Mouse (Mus musculus): ENCODE measurements at regions not wholly inside any gene's neighbourhood (a gene's known extent, or its start where the extent isn't known, plus 50 kb on each side); places are given as distances from the start of the nearest gene placed in this dataset.
"Not testable (repeated sequence)": the region's sequence is repeated elsewhere in the genome, so short reads cannot be mapped to it uniquely, and the experiment has no call there.

DNA sequence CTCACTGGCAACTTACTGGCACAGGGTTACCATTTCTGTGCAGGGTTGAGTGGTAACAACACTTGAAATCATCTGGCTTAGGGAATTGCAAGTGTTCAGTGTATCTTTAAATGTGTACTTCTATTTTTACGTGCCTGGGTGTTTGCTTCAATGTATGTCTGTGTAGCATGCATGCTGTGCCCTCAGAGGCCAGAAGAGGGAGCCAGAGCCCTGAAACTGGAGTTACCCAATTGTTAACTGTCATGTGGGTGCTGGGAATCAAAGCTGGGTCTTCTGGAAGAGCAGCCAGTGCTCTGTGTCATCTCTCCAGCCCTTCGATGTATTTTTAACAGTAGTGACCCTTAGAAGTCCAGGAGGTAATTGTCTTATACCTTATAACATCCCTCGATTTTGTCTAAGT is 58.2 kb upstream of the Cdk6 start:
- Histone ChIP-seq H3K9me3 (ENCODE audit: control insufficient read depth, insufficient read depth, low read depth, low read length) (no peaks in the 10 kb centered on the region), H3K4me3 (ENCODE audit: insufficient read depth in 1 of 2, low read depth in 1 of 2, low read length in 2 of 2, poor library complexity in 1 of 2, severe bottlenecking in 1 of 2) (no peak overlapping the region), H3K4me1 (ENCODE audit: control insufficient read depth in 2 of 2, insufficient read depth in 2 of 2, low read length in 2 of 2, poor library complexity in 1 of 2) (no peaks in the 10 kb centered on the region), H3K27ac (ENCODE audit: insufficient read depth, low read depth, low read length, poor library complexity, severe bottlenecking) (no peak overlapping the region), H3K9ac (ENCODE audit: insufficient read depth, low read depth, low read length, poor library complexity, severe bottlenecking) (no peak overlapping the region), H3K36me3 (ENCODE audit: control insufficient read depth, insufficient read depth, low read length, poor library complexity, severe bottlenecking) (no peaks in the 10 kb centered on the region)
- DNase-seq (ENCODE audit: low read depth, low spot score): no peak
- TF ChIP-seq ZNF384 (IDR thresholded peaks at IDR 0.05; ENCODE audit: low read depth, low read length) (no peak), CHD2 (IDR thresholded peaks at IDR 0.05; ENCODE audit: low read depth, low read length) (no peak), MAFK (IDR thresholded peaks at IDR 0.05; ENCODE audit: insufficient read depth, low read depth, low read length) (no peak), ZC3H11A (IDR thresholded peaks at IDR 0.05; ENCODE audit: borderline replicate concordance, low read depth, low read length) (no peak), HCFC1 (IDR thresholded peaks at IDR 0.05; ENCODE audit: borderline replicate concordance, insufficient read depth, low read length) (no peak)
- in situ Hi-C loops (cut with MboI; ENCODE audit: low sequenced_read_pairs in 2 of 2, unreplicated experiment in 2 of 2): no loop called here

- H3K36me3 ChIP-seq (ENCODE audit: control insufficient read depth, insufficient read depth, low read length, poor library complexity, severe bottlenecking); H3K4me3 ChIP-seq (ENCODE audit: insufficient read depth in 1 of 2, low read depth in 1 of 2, low read length in 2 of 2, poor library complexity in 1 of 2, severe bottlenecking in 1 of 2); H3K9me3 ChIP-seq (ENCODE audit: control insufficient read depth, insufficient read depth, low read depth, low read length); H3K9ac ChIP-seq (ENCODE audit: insufficient read depth, low read depth, low read length, poor library complexity, severe bottlenecking); DNase-seq (ENCODE audit: low read depth, low spot score); H3K4me1 ChIP-seq (ENCODE audit: control insufficient read depth in 2 of 2, insufficient read depth in 2 of 2, low read length in 2 of 2, poor library complexity in 1 of 2); H3K27ac ChIP-seq (ENCODE audit: insufficient read depth, low read depth, low read length, poor library complexity, severe bottlenecking); in situ Hi-C loops (cut with MboI; ENCODE audit: low sequenced_read_pairs in 2 of 2, unreplicated experiment in 2 of 2): not testable (repeated sequence)
Measured at GRCm38 (mm10) chr5:3284335-3284734, 57.0 kb upstream of the Cdk6 start.

DNA sequence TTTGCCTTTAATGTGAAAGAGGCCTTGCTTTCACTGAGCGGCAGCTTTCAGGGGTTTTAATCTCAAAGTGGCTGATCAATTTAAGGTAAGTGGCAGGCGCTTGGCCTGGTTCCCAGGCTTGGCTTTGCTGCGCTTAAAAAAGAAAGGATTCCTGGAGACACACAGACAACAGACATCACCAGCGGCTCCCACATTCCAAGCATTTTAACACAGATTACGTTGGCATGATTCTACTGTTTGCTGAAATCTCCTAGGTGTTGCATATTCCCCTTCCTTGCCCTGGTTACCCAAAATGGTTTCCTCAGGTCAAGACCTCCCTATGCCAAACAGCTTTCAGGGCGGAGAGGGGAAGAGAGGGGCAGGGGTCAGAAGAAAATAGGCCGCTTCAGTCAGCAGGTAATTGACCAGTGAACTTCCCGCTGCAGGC is 51.3 kb upstream of the Cdk6 start:
- H3K9me3 ChIP-seq (ENCODE audit: control insufficient read depth, insufficient read depth, low read depth, low read length); DNase-seq (ENCODE audit: low read depth, low spot score); H3K9ac ChIP-seq (ENCODE audit: insufficient read depth, low read depth, low read length, poor library complexity, severe bottlenecking); H3K4me3 ChIP-seq (ENCODE audit: insufficient read depth in 1 of 2, low read depth in 1 of 2, low read length in 2 of 2, poor library complexity in 1 of 2, severe bottlenecking in 1 of 2); H3K36me3 ChIP-seq (ENCODE audit: control insufficient read depth, insufficient read depth, low read length, poor library complexity, severe bottlenecking); in situ Hi-C loops (cut with MboI; ENCODE audit: low sequenced_read_pairs in 2 of 2, unreplicated experiment in 2 of 2); H3K27ac ChIP-seq (ENCODE audit: insufficient read depth, low read depth, low read length, poor library complexity, severe bottlenecking): not testable (repeated sequence)
- peaks cover 7 to 20% of the 10 kb centered on the region in 2 experiments; a peak in 3 of 4 replicates for H3K4me1 ChIP-seq (ENCODE audit: control insufficient read depth in 2 of 2, insufficient read depth in 2 of 2, low read length in 2 of 2, poor library complexity in 1 of 2)
